Mouse (Mus musculus) lung, embryonic 15.5 days (tissue): ENCODE data around the gene Ccdc92. TPM values are rescaled to one million over a fixed set of nuclear protein-coding genes. Genes with fewer than 3 reads are reported as not detected.

Source experiments
- ATAC-seq: fragments of 200-750 bp; cut with Nextera tagmentation; 2 replicates; pipeline ENCODE4 v1.8.0; 2017; ENCODE audit warnings: moderate number of reproducible peaks, borderline replicate concordance; ENCODE audit not compliant: low FRiP score, low TSS enrichment; ENCODE audit errors: extremely low read depth
- H3K27ac ChIP-seq: fragments of 300-500 bp; sonication (generic); 2 replicates; pipeline ENCODE4 v1.5.1; 2015; ENCODE audit warnings: moderate library complexity, mild to moderate bottlenecking, inconsistent platforms
- H3K27me3 ChIP-seq: fragments of 300-500 bp; sonication (generic); 2 replicates; pipeline ENCODE4 v1.6.1; 2015; ENCODE audit warnings: inconsistent platforms
- H3K36me3 ChIP-seq: fragments of 300-500 bp; sonication (generic); 2 replicates; pipeline ENCODE4 v1.6.1; 2015; ENCODE audit warnings: inconsistent platforms
- H3K4me1 ChIP-seq: fragments of 300-500 bp; sonication (generic); 2 replicates; pipeline ENCODE4 v1.6.1; 2015; ENCODE audit warnings: inconsistent platforms
- H3K4me2 ChIP-seq: fragments of 300-500 bp; sonication (generic); 2 replicates; pipeline ENCODE4 v1.6.1; 2015; ENCODE audit warnings: inconsistent platforms, mild to moderate bottlenecking, moderate library complexity
- H3K4me3 ChIP-seq: fragments of 300-500 bp; sonication (generic); 2 replicates; pipeline ENCODE4 v1.5.1; 2015; ENCODE audit warnings: mild to moderate bottlenecking, inconsistent platforms
- H3K9ac ChIP-seq: fragments of 300-500 bp; sonication (generic); 2 replicates; pipeline ENCODE4 v1.6.1; 2015; ENCODE audit warnings: inconsistent platforms
- H3K9me3 ChIP-seq: fragments of 300-500 bp; sonication (generic); 2 replicates; pipeline ENCODE4 v1.6.1; 2016; ENCODE audit warnings: inconsistent platforms
- WGBS: fragments of 180-500 bp; shearing (Covaris S2); methylation state at CpG from one replicate; pipeline ENCODE4 v1.1.7; 2015; 5-methylcytosine and 5-hydroxymethylcytosine counted together
- polyA plus RNA-seq: library from polyadenylated mRNA; unstranded; fragments of >200 nt; fragmentation: Nextera tagmentation; extraction: Ambion mirVana; gene quantifications from 2 replicates; pipeline ENCODE4 v1.2.1, GENCODE M21; 2015

The Ccdc92 gene
- polyA plus RNA-seq, 1 experiment from 2014 or later: 10.4 TPM

DNA sequence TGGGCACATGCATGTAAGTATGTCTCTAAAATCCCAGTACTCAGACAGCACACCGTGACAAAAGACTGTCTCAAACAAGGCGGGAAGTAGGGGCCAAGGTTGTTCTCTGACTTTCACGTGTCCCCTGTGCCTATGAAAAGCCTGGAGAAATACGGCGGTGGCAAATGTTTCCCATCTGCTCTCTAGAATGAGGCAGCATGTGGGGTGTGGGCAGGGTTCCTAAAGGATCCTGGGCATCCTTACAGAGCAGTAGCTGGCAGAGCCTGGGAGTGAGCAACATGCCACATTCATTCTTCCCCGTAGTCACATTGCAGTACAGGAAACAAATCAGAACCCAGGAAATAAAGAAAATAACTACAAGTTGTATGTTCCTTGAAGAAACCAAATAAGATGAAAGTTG is 21.7 kb upstream of the Ccdc92 start:
- H3K4me1 ChIP-seq: no peaks in the 10 kb centered on the region
- no peak overlapping the region for H3K9ac ChIP-seq
- WGBS: 83% methylated on average over 6 of the region's 6 CpGs
- no peak overlapping the region for H3K4me3 ChIP-seq
- no peak for ATAC-seq
- no peaks in the 10 kb centered on the region for H3K27me3 ChIP-seq
- H3K36me3 ChIP-seq: peaks cover 48% of the 10 kb centered on the region
- no peaks in the 10 kb centered on the region for H3K9me3 ChIP-seq
- no peak overlapping the region for H3K27ac ChIP-seq
- no peak overlapping the region for H3K4me2 ChIP-seq

DNA sequence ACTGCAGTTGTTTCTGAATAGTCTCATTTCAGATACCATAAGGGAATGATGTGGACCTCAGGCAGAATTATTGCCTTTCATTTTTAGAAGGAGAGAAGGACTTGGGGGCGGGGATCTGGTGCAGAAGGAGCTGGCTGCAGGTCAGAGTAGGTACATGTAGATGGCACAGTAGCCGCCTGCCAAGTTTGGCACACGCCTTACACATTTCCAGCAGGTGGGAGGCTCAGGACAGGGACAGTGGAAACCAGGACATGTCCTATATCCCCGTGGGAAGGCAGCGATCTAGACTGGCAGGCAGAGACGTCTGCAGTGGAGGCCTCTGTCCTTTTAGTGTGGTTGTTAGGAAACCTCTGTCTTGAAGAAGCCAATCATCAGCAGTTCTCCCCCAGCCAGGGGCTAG is 17.6 kb upstream of the Ccdc92 start:
- Histone ChIP-seq H3K27ac (no peak overlapping the region), H3K4me3 (no peak overlapping the region), H3K27me3 (no peaks in the 10 kb centered on the region), H3K4me1 (0 out of 2 replicates have a peak, but pooled peaks cover 10% of the 10 kb centered on the region), H3K9ac (no peak overlapping the region), H3K36me3 (peaks cover 18% of the 10 kb centered on the region), H3K4me2 (no peak overlapping the region), H3K9me3 (no peaks in the 10 kb centered on the region)
- WGBS: 88% methylated on average over 6 of the region's 6 CpGs
- no peak for ATAC-seq

DNA sequence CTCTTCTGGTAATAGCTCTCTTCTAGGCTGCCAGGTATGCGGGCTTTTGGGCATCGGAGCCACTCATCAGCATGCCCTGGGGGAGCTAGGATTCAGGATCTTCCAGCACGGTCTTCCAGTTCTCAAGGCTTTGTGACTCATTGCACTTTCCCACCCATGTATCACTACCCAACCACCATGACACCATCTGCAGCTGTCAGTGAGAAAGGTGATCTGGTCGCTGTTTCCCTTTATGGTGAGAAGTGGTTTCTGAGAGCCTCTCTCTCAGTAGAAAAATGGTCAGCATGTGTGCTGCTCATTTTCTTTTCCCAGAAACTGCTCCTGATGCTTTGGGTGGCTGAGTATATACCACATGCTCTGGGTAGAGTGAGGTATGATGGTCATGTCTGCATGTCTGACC is 17.0 kb upstream of the Ccdc92 start:
- WGBS: 86% methylated on average over 4 of the region's 4 CpGs
- Histone ChIP-seq H3K4me1 (0 out of 2 replicates have a peak, but pooled peaks cover 10% of the 10 kb centered on the region), H3K27ac (no peak overlapping the region), H3K36me3 (peaks cover 20% of the 10 kb centered on the region), H3K27me3 (no peaks in the 10 kb centered on the region), H3K9me3 (no peaks in the 10 kb centered on the region), H3K9ac (no peak overlapping the region), H3K4me2 (no peak overlapping the region), H3K4me3 (no peak overlapping the region)
- no peak for ATAC-seq

DNA sequence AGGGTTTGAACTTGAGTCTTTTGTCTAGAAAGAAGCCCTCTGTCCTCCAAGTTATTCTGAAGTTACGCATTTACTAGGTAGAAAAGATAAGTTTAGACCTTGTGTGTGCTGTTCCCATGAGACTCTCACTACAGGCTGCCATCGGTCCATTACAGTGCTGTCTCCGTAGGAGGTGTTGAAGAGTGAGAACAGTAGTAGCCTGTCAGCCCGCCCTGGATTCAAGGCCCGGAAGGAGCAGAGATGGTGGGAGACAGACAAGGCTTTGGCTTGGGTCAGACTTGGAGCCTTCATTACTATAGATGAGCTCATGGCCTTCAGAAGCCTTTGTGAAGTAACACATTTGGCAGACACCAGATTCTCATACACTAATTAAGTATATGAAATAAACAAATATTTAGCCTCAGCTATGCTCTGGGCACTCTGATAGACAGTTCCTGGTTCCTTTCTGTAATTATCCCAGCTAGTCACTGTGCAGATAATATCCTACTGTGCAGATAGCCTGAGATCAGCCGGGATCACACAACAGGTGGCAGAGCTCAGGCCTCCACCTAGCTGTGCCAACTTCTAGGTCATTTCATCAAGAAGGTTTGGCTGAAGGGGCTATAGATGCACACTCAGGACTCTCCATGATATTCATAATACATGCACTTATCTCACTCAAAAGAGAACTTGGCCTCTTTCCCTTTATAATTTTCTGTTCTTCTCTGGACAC is 11.8 kb upstream of the Ccdc92 start:
- ATAC-seq: peak; percentile 70; the same call in 1 of the 2 replicates
- WGBS: 66% methylated on average over 6 of the region's 6 CpGs
- Histone ChIP-seq H3K27me3 (no peaks in the 10 kb centered on the region), H3K4me1 (peaks cover 55% of the 10 kb centered on the region), H3K4me2 (no peak overlapping the region), H3K9ac (no peak overlapping the region), H3K4me3 (no peak overlapping the region), H3K27ac (peak overlapping the region; percentile 34; the same call in 1 of the 2 replicates), H3K36me3 (peaks cover 18% of the 10 kb centered on the region; the same call in 1 of the 2 replicates), H3K9me3 (no peaks in the 10 kb centered on the region)

DNA sequence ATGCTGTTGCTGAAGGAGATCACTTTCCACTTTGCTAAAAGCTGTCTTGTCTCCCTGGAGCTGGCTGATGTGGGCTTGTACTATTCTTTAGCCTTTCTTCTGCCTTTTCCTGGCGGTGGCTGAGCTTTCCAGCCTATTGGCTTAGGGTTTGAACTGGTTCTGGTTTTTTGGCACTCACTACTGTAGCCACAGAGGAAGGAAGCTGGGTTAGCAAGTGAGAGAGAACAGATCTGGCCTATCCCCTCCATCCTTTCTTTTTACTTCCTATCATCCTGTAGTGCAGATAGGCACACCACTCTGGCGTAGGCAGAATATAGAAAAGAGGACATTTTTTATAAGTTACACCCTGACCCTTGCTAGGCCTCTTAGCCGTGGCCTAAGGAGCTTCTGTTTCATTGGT is 10.9 kb upstream of the Ccdc92 start:
- H3K4me3 ChIP-seq: no peak overlapping the region
- no peak for ATAC-seq
- no peaks in the 10 kb centered on the region for H3K9me3 ChIP-seq
- peaks cover 18% of the 10 kb centered on the region for H3K36me3 ChIP-seq
- 87% methylated on average over 3 of the region's 3 CpGs for WGBS
- no peak overlapping the region for H3K27ac ChIP-seq
- no peak overlapping the region for H3K9ac ChIP-seq
- no peak overlapping the region for H3K4me2 ChIP-seq
- H3K27me3 ChIP-seq: no peaks in the 10 kb centered on the region
- H3K4me1 ChIP-seq: peaks cover 55% of the 10 kb centered on the region

DNA sequence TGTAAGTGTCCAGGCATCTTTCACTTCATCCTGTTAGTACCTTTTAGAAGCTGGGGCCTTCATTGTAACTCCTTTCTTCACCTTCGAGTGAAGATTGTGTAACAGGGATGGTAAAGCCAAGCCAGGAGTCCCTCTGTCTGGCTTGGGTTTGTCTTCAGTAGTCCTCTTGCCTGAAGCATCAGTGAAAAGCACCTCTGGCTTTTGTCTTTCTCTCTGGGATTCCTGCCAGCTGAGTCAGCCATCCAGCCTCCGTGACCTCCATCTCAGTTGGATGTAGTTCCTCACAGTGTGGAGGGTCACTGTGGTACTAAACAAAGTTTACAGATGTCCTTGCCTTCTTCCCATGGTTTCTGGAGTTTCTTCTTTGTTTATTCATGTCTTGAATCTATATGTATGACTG is 9.8 kb upstream of the Ccdc92 start:
- H3K9me3 ChIP-seq: no peaks in the 10 kb centered on the region
- H3K4me1 ChIP-seq: peaks cover 50% of the 10 kb centered on the region
- ATAC-seq: no peak
- H3K4me3 ChIP-seq: no peak overlapping the region
- H3K36me3 ChIP-seq: peaks cover 24% of the 10 kb centered on the region
- no peaks in the 10 kb centered on the region for H3K27me3 ChIP-seq
- H3K4me2 ChIP-seq: no peak overlapping the region
- no peak overlapping the region for H3K9ac ChIP-seq
- H3K27ac ChIP-seq: peak overlapping the region; percentile 46; the same call in 1 of the 2 replicates
- WGBS: 41% methylated on average over 2 of the region's 2 CpGs

DNA sequence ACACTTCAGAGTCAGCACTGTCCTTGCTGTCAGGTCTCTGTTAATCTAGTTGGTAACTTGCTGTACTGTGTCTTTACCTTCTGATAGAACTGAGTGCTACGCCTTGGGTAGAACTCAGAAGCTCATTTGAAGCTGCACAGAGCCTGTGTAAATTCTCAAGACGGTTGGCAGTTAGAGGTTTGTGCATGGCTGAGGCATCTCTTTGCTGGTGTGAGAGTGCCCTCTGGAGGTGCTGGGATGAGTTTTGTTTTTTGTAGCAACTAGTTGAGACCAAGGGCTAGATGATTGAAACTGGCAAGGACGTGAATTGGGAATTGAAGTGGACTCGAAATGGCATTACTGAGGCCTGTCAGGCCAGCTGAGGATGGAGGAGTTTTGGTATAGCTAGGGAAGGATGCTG is 6.8 kb upstream of the Ccdc92 start:
- peaks cover 14% of the 10 kb centered on the region for H3K36me3 ChIP-seq
- no peak overlapping the region for H3K4me2 ChIP-seq
- no peaks in the 10 kb centered on the region for H3K9me3 ChIP-seq
- no peaks in the 10 kb centered on the region for H3K27me3 ChIP-seq
- peaks cover 45% of the 10 kb centered on the region for H3K4me1 ChIP-seq
- H3K4me3 ChIP-seq: no peak overlapping the region
- WGBS: 41% methylated on average over 4 of the region's 4 CpGs
- ATAC-seq: no peak
- H3K9ac ChIP-seq: no peak overlapping the region
- no peak overlapping the region for H3K27ac ChIP-seq

DNA sequence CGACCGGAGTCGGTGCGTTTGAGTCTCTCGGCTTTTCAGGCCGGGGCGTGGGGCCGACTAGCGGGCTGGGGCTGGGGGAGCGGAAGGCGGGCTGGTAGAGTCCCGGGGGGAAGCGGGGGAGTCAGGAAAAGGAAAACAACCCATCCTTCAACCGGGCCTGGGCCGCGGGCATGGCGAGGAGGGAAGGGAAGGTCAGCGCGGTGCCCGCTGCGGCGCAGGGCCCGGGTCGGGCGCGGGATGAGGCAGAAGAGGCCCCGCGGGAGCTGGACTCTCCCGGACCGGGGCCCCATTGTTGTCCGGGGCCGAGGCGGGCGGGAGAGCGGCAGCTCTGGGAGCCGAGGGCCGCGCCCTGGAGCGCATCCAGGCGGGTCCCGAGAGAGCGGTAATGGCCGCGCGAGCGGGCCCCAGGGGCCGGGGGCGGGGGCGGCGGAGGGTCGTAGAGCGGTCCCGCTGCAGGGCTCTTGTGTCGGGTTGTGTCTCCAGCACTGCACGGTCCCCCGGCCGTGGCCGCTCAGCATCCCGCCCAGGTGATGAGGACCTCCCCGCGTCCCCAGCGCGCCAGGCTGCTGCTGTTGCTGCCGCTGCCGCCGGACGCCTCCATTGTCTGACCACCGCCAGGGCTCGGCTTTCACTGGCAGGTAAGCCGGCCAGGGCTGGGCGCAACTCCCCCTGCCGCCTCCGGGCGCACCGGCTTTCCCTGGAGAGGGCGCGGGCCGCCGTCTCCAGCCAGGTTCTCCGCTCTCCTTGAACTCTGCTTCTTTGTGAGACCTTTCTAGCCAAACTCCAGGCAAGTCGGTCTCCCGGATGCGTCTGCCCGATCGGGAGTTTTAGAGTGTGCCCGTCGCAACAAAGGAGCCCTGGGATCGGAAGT is 882 bp upstream of the Ccdc92 start:
- Histone ChIP-seq H3K9ac (peak overlapping the region; percentile 94), H3K4me2 (peak overlapping the region; percentile 98), H3K4me3 (peak overlapping the region; percentile 99), H3K27me3 (peaks cover 26% of the 10 kb centered on the region), H3K36me3 (peaks cover 10% of the 10 kb centered on the region), H3K9me3 (no peaks in the 10 kb centered on the region), H3K4me1 (peaks cover 19% of the 10 kb centered on the region), H3K27ac (peak overlapping the region; percentile 93)
- WGBS: under 1% methylated on average over 80 of the region's 88 CpGs
- peak; percentile 52 for ATAC-seq

DNA sequence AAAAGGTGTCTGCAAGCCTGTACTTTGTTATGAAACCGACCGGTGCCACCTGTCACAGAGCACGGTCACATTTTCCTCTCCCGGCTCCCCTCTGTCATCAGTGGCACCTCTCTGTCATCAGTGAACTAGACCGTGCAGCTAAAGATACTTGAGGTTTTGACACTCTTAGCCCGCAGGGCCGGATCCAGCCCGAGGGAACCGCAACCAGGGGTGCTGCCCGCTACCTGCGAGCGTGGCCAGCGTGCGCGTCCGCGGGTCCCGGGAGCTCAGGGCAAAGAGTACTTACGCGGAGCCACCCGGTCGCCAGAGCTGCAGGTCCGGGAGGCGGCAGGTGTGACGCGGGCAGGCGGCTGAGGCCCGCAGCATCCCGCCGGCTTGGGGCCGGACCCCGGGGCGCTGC is 761 bp downstream of the Ccdc92 start:
- WGBS: under 1% methylated on average over 33 of the region's 33 CpGs
- no peaks in the 10 kb centered on the region for H3K9me3 ChIP-seq
- peak overlapping the region; percentile 73 for H3K27ac ChIP-seq
- peak overlapping the region; percentile 98 for H3K4me2 ChIP-seq
- H3K4me3 ChIP-seq: peak overlapping the region; percentile 99
- ATAC-seq: no peak
- peaks cover 26% of the 10 kb centered on the region for H3K27me3 ChIP-seq
- peaks cover 4% of the 10 kb centered on the region; the same call in 1 of the 2 replicates for H3K36me3 ChIP-seq
- peak overlapping the region; percentile 46 for H3K9ac ChIP-seq
- H3K4me1 ChIP-seq: peaks cover 19% of the 10 kb centered on the region

DNA sequence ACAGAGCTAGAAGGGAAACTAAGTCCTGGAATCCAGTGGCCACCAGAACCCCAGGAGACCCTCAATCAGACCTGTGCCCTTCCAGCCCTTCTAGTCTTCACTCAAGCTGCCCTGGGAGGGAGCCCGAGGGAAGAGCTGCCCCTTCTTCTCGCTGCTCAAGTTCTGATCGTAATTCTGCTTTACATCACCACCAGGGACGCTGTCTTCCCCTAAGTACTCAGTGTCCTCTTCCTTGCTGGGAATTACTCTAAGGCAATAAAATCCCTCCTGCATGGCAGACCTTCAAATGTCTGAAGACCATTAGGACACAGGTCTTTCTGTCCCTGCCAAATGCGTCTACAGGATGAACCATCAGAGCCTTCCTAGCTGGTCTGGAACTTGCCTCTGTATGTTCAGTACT is 2.2 kb downstream of the Ccdc92 start:
- Histone ChIP-seq H3K4me2 (no peak overlapping the region), H3K9ac (no peak overlapping the region), H3K27me3 (peaks cover 26% of the 10 kb centered on the region), H3K36me3 (no peaks in the 10 kb centered on the region), H3K4me3 (no peak overlapping the region), H3K4me1 (peaks cover 19% of the 10 kb centered on the region), H3K9me3 (no peaks in the 10 kb centered on the region), H3K27ac (no peak overlapping the region)
- no peak for ATAC-seq
- WGBS: 21% methylated on average over 5 of the region's 5 CpGs

DNA sequence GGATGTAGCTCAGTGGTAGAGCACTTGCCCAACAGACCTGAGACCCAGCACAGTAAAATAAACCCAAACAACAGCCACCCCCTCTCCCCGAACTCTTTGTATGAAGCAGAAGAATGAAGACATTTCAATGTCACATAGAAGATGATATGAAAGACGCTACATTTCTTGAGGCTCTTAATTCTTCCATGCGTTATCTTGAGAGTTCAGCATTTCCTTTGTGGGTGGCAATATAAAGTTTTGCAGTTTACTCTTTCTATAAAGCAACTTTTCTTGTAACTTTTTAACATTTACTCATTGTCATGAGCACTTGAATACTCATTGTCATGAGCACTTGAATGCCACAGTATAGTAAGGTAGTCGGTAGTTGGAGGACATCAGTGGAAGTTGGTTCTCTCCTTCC is 8.0 kb downstream of the Ccdc92 start:
- 83% methylated on average over 4 of the region's 4 CpGs for WGBS
- ATAC-seq: no peak
- H3K27me3 ChIP-seq: no peaks in the 10 kb centered on the region

DNA sequence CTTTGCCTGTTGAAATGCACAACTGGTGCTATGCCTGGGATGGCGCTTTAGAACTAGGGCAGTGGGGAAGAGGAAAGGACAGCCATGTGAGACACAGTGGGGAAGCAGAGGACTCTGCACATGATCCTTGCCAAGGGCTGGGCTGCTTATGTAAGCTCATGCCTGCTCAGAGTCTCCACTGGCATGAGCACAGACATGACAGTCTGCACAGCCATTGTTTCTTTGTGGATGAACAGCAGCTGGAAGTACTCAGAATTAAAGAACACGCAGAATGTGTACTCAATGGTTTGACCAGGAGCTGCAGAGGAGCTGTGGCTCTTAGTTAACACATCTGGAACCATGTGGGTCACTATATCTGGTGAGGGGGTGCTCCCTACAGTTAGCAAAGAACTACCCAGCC is 9.1 kb downstream of the Ccdc92 start:
- H3K27me3 ChIP-seq: no peaks in the 10 kb centered on the region
- ATAC-seq: peak; percentile 79

More for the DNA sequence above, 8.0 kb downstream of the Ccdc92 start:
- H3K36me3 ChIP-seq: no peaks in the 10 kb centered on the region
- no peak overlapping the region for H3K27ac ChIP-seq
- H3K9ac ChIP-seq: no peak overlapping the region
- H3K9me3 ChIP-seq: no peaks in the 10 kb centered on the region
- H3K4me1 ChIP-seq: peaks cover 14% of the 10 kb centered on the region
- H3K4me3 ChIP-seq: no peak overlapping the region
- no peak overlapping the region for H3K4me2 ChIP-seq

More for the DNA sequence above, 9.1 kb downstream of the Ccdc92 start:
- Histone ChIP-seq H3K9ac (no peak overlapping the region), H3K9me3 (no peaks in the 10 kb centered on the region), H3K27ac (peak overlapping the region; percentile 52), H3K4me1 (peaks cover 14% of the 10 kb centered on the region), H3K36me3 (no peaks in the 10 kb centered on the region), H3K4me2 (no peak overlapping the region), H3K4me3 (no peak overlapping the region)
- 40% methylated on average over 2 of the region's 2 CpGs for WGBS
